Mouse (Mus musculus) common myeloid progenitor, adult 5-6 weeks (primary cell): ENCODE results near the gene Olfr398. TPM values are rescaled to one million over a fixed set of nuclear protein-coding genes. Genes with fewer than 3 reads are reported as not detected.

Experiments used
- ATAC-seq: replicated peaks from 2 replicates; pipeline ENCODE4 v1.8.0; 2016; ENCODE audit warnings: low read depth, mild to moderate bottlenecking, moderate TSS enrichment, inconsistent platforms; ENCODE audit not compliant: poor library complexity, severe bottlenecking
- total RNA-seq: library from RNA; stranded (forward); fragments of 200-1000, 187-1606 nt; gene quantifications from 2 replicates; pipeline ENCODE4 v1.2.3, GENCODE M21; 2017

Gene Olfr398
- not detected in 2 replicates for total RNA-seq

- ATAC-seq = no peak
These were observed at the start of gene Olfr398 for GRCm38 (mm10) chr11:73990307-73990706. Olfr398 (minus strand) TSS chr11:73990407.

DNA sequence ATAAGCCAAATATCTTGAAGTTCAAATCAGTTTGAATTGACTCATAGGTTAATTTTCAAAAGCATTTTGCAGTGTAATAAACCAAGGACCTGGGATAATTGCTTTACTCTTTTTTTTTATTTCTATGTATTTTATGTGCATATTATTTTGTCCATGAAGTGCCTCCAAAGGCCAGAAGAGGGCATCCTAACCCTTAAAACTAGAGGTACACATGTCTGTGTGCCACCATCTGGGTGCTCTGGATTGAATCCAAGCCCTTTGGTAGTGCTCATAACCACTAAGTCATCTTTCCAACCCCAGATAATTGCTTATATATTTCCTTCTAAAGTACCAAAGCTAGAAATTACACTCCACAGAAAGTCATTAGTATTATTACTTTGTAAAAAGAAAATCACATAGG is 2.9 kb upstream of the Olfr398 start:
- no peak for ATAC-seq

GRCm38 (mm10) chr11:73960517-73960916 is 29.7 kb downstream of the Olfr398 start, which contains the start of gene Olfr397:
Olfr397 (plus strand) TSS chr11:73960817.
- no peak for ATAC-seq

GRCm38 (mm10) chr11:73936377-73936776 is 53.8 kb downstream of the Olfr398 start, which contains the start of gene Olfr23:
Olfr23 (plus strand) TSS chr11:73936677.
- ATAC-seq = no peak

Other genes starting within 250 kb of the Olfr398 start
- not detected in 2 replicates for gene Olfr389, start 209.7 kb downstream of the Olfr398 start, total RNA-seq
- not detected in 2 replicates for gene Olfr390, start 207.4 kb downstream of the Olfr398 start, total RNA-seq
- gene Olfr391-ps, start 187.4 kb downstream of the Olfr398 start, total RNA-seq = not detected in 2 replicates
- not detected in 2 replicates for gene Olfr392, start 173.4 kb downstream of the Olfr398 start, total RNA-seq
- gene Olfr393, start 139.0 kb downstream of the Olfr398 start, total RNA-seq = not detected in 2 replicates
- not detected in 2 replicates for gene Olfr394, start 99.6 kb downstream of the Olfr398 start, total RNA-seq
- gene Olfr395, start 81.1 kb downstream of the Olfr398 start, total RNA-seq = not detected in 2 replicates
- not detected in 2 replicates for gene Olfr23, start 53.7 kb downstream of the Olfr398 start, total RNA-seq
- gene Olfr397, start 29.6 kb downstream of the Olfr398 start, total RNA-seq = not detected in 2 replicates
- gene Olfr139, start 66.1 kb upstream of the Olfr398 start, total RNA-seq = not detected in 2 replicates
- not detected in 2 replicates for gene Olfr399, start 66.2 kb upstream of the Olfr398 start, total RNA-seq
- not detected in 2 replicates for gene Zfp616, start 79.5 kb upstream of the Olfr398 start, total RNA-seq
- not detected in 2 replicates for gene Olfr401, start 123.3 kb upstream of the Olfr398 start, total RNA-seq
- gene Olfr402, start 163.1 kb upstream of the Olfr398 start, total RNA-seq = not detected in 2 replicates
- not detected in 2 replicates for gene Olfr403, start 195.8 kb upstream of the Olfr398 start, total RNA-seq
- not detected in 2 replicates for gene Olfr43, start 221.0 kb upstream of the Olfr398 start, total RNA-seq